Mouse (Mus musculus) heart, adult 2 months (tissue): ENCODE data around the gene 1700011L22Rik. TPM values are rescaled to one million over a fixed set of nuclear protein-coding genes. Genes with fewer than 3 reads are reported as not detected.
A peak's percentile ranks its signal among the peaks of the same experiment; 100 is the strongest.

Source experiments
- DNase-seq, 2 experiments: peaks; one replicate each; pipeline ENCODE4 v3.0.0; 2021
- H3K27ac ChIP-seq: fragments of 200-600 bp; 2 replicates; pipeline ENCODE4 v1.8.1; 2022
- H3K27me3 ChIP-seq: fragments of 200-500 bp; 2 replicates; pipeline ENCODE4 v1.6.1; 2012; ENCODE audit warnings: mild to moderate bottlenecking, low read length, inconsistent platforms, mixed read lengths; ENCODE audit not compliant: control insufficient read depth, insufficient read depth
- H3K36me3 ChIP-seq: fragments of 200-500 bp; 2 replicates; pipeline ENCODE4 v1.6.1; 2012; ENCODE audit warnings: low read length, inconsistent platforms; ENCODE audit not compliant: control insufficient read depth, insufficient read depth
- H3K4me1 ChIP-seq: fragments of 200-500 bp; 2 replicates; pipeline ENCODE4 v1.6.1; 2011; ENCODE audit warnings: low read length; ENCODE audit not compliant: control insufficient read depth, insufficient read depth
- H3K4me3 ChIP-seq: fragments of 200-600 bp; 2 replicates; pipeline ENCODE4 v1.8.1; 2022
- H3K79me2 ChIP-seq: fragments of 200-500 bp; replicated peaks from 2 replicates; pipeline ENCODE4 v1.6.1; 2012; ENCODE audit warnings: mild to moderate bottlenecking, inconsistent platforms, low read length, moderate library complexity, mixed read lengths; ENCODE audit not compliant: control insufficient read depth, insufficient read depth
- H3K9ac ChIP-seq: fragments of 200-500 bp; 2 replicates; pipeline ENCODE4 v1.6.1; 2012; ENCODE audit warnings: low read depth, mild to moderate bottlenecking, control low read depth, inconsistent platforms, low read length, mixed read lengths
- CTCF ChIP-seq: fragments of 200-600 bp; IDR thresholded peaks from 2 replicates; pipeline ENCODE4 v1.8.1; 2022; ENCODE audit warnings: antibody characterized with exemption, mild to moderate bottlenecking, moderate library complexity
- EP300 ChIP-seq: fragments of 200-500 bp; IDR thresholded peaks from 2 replicates; pipeline ENCODE4 v1.6.1; 2011; ENCODE audit warnings: low read depth, low read length, control low read depth; ENCODE audit not compliant: insufficient read depth
- POLR2A ChIP-seq: fragments of 200-500 bp; IDR thresholded peaks from 2 replicates; pipeline ENCODE4 v1.6.1; 2011; ENCODE audit warnings: mild to moderate bottlenecking, low read depth, low read length, control low read depth; ENCODE audit not compliant: insufficient read depth
- WGBS: fragments of 180-500 bp; shearing (Covaris S2); methylation state at CpG from one replicate; pipeline ENCODE4 v1.1.7; 2018; 5-methylcytosine and 5-hydroxymethylcytosine counted together
- intact Hi-C: fragments of 180-260 bp; cut with DNase I; formaldehyde crosslinking; loops from one replicate; pipeline ENCODE4 v1.15.1; 2025
- polyA plus RNA-seq: library from polyadenylated mRNA; depleted of rRNA; stranded (reverse); fragments of >200 nt; gene quantifications from 2 replicates; pipeline ENCODE4 v1.2.3, GENCODE M21; 2012
- total RNA-seq, 2 experiments: library from RNA; stranded (reverse); gene quantifications; 2 replicates each; pipeline ENCODE4 v1.2.3; 2021

1700011L22Rik gene
- total and polyA plus RNA-seq, 3 experiments, result not detected

DNA sequence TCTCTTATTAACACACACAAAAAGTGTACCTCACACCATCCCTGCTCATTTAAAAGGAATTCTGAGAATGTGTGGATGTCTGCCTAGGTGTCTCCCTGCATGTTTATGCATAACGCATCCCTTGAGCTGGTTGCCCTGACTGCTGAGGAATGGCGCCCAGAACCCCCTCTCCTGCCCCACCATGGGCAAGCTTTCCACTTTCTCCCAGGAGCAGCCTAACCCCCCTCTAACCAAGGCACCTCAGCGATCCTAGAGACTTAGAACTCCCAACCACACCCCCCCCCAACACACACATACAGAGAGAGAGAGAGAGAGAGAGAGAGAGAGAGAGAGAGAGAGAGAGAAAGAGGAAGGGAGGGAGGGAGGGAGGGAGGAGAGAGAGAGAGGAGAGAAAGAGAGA is 40.2 kb downstream of the 1700011L22Rik start:
- Histone ChIP-seq H3K36me3 (peaks cover 4% of the 10 kb centered on the region; the same call in 1 of the 2 replicates), H3K9ac (no peak overlapping the region), H3K27ac (no peak overlapping the region), H3K4me3 (no peak overlapping the region), H3K27me3 (no peaks in the 10 kb centered on the region), H3K4me1 (peaks cover 12% of the 10 kb centered on the region), H3K79me2 (no peaks in the 10 kb centered on the region)
- no peak for DNase-seq
- intact Hi-C loops, result loop anchor here (5.0 kb wide), 2 partner anchors 64 to 84 kb away; partner anchors contain the start of gene Mmaa
- WGBS, result 71% methylated on average over 3 of the region's 3 CpGs
- TF ChIP-seq POLR2A (no peak), CTCF (no peak), EP300 (no peak)

DNA sequence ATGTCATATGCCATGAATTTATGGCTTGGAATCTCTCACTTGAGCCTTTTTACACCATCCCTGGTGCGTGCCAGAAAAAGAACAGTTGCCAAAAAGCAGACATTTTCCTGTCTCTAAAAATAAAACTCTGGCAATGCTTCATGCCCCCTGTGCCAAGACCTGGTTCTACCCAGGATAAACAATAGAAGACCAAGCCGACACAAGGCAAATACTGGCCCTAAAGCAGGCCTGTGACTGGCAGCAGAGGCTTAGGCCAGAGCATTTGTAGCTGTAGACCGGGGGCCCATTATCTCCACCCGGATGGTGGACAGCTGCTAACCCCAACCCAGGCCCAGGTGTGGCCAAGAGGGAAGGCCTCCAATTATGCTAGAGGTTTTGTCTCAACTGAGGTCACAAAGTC is 41.5 kb downstream of the 1700011L22Rik start:
- H3K79me2 ChIP-seq, result no peaks in the 10 kb centered on the region
- DNase-seq, result peak in 1 of 2 experiments; percentile 66
- H3K4me3 ChIP-seq, result no peak overlapping the region
- H3K9ac ChIP-seq, result no peak overlapping the region
- TF ChIP-seq EP300 (no peak), POLR2A (no peak), CTCF (no peak)
- H3K27ac ChIP-seq, result peak overlapping the region; percentile 75
- peaks cover 12% of the 10 kb centered on the region for H3K4me1 ChIP-seq
- peaks cover 4% of the 10 kb centered on the region; the same call in 1 of the 2 replicates for H3K36me3 ChIP-seq
- H3K27me3 ChIP-seq, result no peaks in the 10 kb centered on the region
- WGBS, result 19% methylated on average over 4 of the region's 4 CpGs
- intact Hi-C loops, result loop anchor here (5.0 kb wide), 2 partner anchors 65 to 85 kb away; partner anchors contain the start of gene Mmaa

DNA sequence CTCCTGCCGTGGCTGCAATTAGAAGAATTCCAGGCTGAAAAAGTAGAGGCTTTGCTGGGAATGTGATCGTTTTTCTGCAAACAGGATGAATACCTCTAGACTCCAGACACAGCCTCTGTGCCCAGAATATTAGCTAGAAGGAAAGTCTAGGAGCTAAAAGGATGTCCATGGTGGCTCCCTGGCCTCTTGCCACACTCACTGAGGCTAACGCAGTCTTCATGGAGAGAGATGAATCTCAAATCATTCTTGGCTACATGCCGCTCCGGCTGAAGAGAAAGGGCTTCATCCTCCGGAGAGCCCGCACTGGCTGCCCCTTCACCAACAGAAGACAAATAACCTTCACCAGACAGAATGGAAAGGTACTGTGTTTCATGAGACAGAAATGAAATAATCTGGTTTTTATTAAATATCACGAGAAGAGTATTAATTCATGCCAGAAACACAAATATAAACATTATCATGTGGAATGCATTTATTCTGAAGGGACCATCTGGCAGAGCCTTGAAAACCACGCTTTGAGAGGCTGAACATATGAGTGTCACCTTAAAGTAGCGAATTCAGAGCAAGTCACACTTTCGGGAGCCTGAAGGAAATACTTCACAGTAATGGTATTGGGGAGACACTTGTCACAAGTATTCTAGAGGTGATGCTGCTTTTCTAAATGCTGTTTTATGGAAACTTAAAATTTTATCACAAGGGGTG is 46.8 kb downstream of the 1700011L22Rik start:
- no peak overlapping the region for H3K27ac ChIP-seq
- no peaks in the 10 kb centered on the region for H3K36me3 ChIP-seq
- no peak for DNase-seq
- no peak for TF ChIP-seq EP300
- no peak for TF ChIP-seq CTCF
- TF ChIP-seq POLR2A, result no peak
- H3K4me1 ChIP-seq, result no peaks in the 10 kb centered on the region
- no peaks in the 10 kb centered on the region for H3K79me2 ChIP-seq
- 78% methylated on average over 11 of the region's 11 CpGs for WGBS
- intact Hi-C loops, result no loop called here
- H3K9ac ChIP-seq, result no peak overlapping the region
- H3K27me3 ChIP-seq, result 0 out of 2 replicates have a peak, but pooled peaks cover 1% of the 10 kb centered on the region
- no peak overlapping the region for H3K4me3 ChIP-seq

DNA sequence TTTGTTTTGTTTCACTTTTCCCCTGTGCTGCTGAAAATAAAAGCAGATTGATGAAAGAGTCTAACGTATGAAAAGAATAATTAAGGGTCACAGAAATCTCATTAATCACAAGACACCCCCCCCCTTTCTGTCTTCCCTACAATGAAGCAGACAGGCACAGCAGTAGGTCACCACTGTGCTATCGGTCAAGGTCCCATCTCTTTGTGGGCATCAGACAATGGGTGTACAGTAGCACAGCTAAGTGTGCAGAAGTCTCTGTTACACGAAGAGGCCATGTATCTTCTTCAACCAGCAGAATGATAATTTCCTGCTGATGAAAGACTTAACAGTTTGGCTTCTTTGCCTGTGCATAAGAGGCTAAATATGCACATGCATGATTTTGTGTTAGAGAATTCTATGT is 49.7 kb downstream of the 1700011L22Rik start:
- no peak overlapping the region for H3K27ac ChIP-seq
- H3K9ac ChIP-seq, result no peak overlapping the region
- no peak for DNase-seq
- 81% methylated on average over 3 of the region's 3 CpGs for WGBS
- no peaks in the 10 kb centered on the region for H3K79me2 ChIP-seq
- intact Hi-C loops, result no loop called here
- H3K4me1 ChIP-seq, result no peaks in the 10 kb centered on the region
- no peaks in the 10 kb centered on the region for H3K36me3 ChIP-seq
- H3K4me3 ChIP-seq, result no peak overlapping the region
- TF ChIP-seq POLR2A (no peak), EP300 (no peak), CTCF (no peak)
- 0 out of 2 replicates have a peak, but pooled peaks cover 1% of the 10 kb centered on the region for H3K27me3 ChIP-seq

- no peak overlapping the region for H3K27ac ChIP-seq
- no peak for DNase-seq
- no peaks in the 10 kb centered on the region for H3K79me2 ChIP-seq
- 0 out of 2 replicates have a peak, but pooled peaks cover 1% of the 10 kb centered on the region for H3K27me3 ChIP-seq
- H3K4me3 ChIP-seq, result no peak overlapping the region
- WGBS, result 82% methylated on average over 4 of the region's 4 CpGs
- H3K9ac ChIP-seq, result no peak overlapping the region
- H3K36me3 ChIP-seq, result no peaks in the 10 kb centered on the region
- intact Hi-C loops, result no loop called here
- TF ChIP-seq POLR2A (no peak), EP300 (no peak), CTCF (no peak)
- no peaks in the 10 kb centered on the region for H3K4me1 ChIP-seq
Observed at GRCm38 (mm10) chr8:79196481-79196880, 51.9 kb downstream of the 1700011L22Rik start.

- intact Hi-C loops, result no loop called here
- no peaks in the 10 kb centered on the region for H3K4me1 ChIP-seq
- no peak overlapping the region for H3K4me3 ChIP-seq
- WGBS, result 93% methylated on average over 10 of the region's 10 CpGs
- DNase-seq, result no peak
- H3K27me3 ChIP-seq, result no peaks in the 10 kb centered on the region
- H3K79me2 ChIP-seq, result no peaks in the 10 kb centered on the region
- H3K36me3 ChIP-seq, result no peaks in the 10 kb centered on the region
- H3K27ac ChIP-seq, result no peak overlapping the region
- H3K9ac ChIP-seq, result no peak overlapping the region
- TF ChIP-seq CTCF (no peak), EP300 (no peak), POLR2A (no peak)
Observed at GRCm38 (mm10) chr8:79190071-79190470, 58.3 kb downstream of the 1700011L22Rik start.
